Mouse (Mus musculus) liver, embryonic 11.5 days (tissue): ENCODE data around the gene Tesc. TPM values are rescaled to one million over a fixed set of nuclear protein-coding genes. Genes with fewer than 3 reads are reported as not detected.

ENCODE experiments used
- ATAC-seq: fragments of 200-750 bp; cut with Nextera tagmentation; replicated peaks from 2 replicates; pipeline ENCODE4 v1.8.0; 2017; ENCODE audit warnings: moderate number of reproducible peaks, mild to moderate bottlenecking, moderate TSS enrichment, moderate library complexity; ENCODE audit not compliant: low FRiP score
- DNase-seq: peaks from one replicate; pipeline ENCODE4 v3.0.0-alpha.2; 2017; ENCODE audit warnings: low spot score
- H3K27ac ChIP-seq: fragments of 300-500 bp; sonication (generic); 2 replicates; pipeline ENCODE4 v1.5.1; 2014; ENCODE audit warnings: mild to moderate bottlenecking, low read depth, low read length, control low read depth
- H3K27me3 ChIP-seq: fragments of 300-500 bp; sonication (generic); replicated peaks from 2 replicates; pipeline ENCODE4 v1.6.1; 2014; ENCODE audit warnings: low read length, mixed read lengths; ENCODE audit not compliant: control insufficient read depth, insufficient read depth
- H3K36me3 ChIP-seq: fragments of 300-500 bp; sonication (generic); 2 replicates; pipeline ENCODE4 v1.6.1; 2014; ENCODE audit warnings: mild to moderate bottlenecking, low read length, moderate library complexity, mixed read lengths; ENCODE audit not compliant: control insufficient read depth, insufficient read depth
- H3K4me1 ChIP-seq: fragments of 300-500 bp; sonication (generic); replicated peaks from 2 replicates; pipeline ENCODE4 v1.6.1; 2014; ENCODE audit warnings: low read length, mixed read lengths; ENCODE audit not compliant: control insufficient read depth, insufficient read depth
- H3K4me2 ChIP-seq: fragments of 300-500 bp; sonication (generic); 2 replicates; pipeline ENCODE4 v1.6.1; 2014; ENCODE audit warnings: mild to moderate bottlenecking, control low read depth, moderate library complexity
- H3K4me3 ChIP-seq: fragments of 300-500 bp; sonication (generic); 2 replicates; pipeline ENCODE4 v1.5.1; 2014; ENCODE audit warnings: low read depth, low read length, control low read depth
- H3K9ac ChIP-seq: fragments of 300-500 bp; sonication (generic); 2 replicates; pipeline ENCODE4 v1.6.1; 2014; ENCODE audit warnings: low read depth, low read length, control low read depth
- H3K9me3 ChIP-seq: fragments of 300-500 bp; sonication (generic); 2 replicates; pipeline ENCODE4 v1.6.1; 2016; ENCODE audit warnings: low read length, inconsistent platforms, mixed read lengths; ENCODE audit not compliant: control insufficient read depth
- WGBS: fragments of 180-500 bp; shearing (Covaris S2); extraction: QIAGEN DNeasy Blood & Tissue Kit; methylation state at CpG from one replicate; pipeline ENCODE4 v1.1.7; 2014; 5-methylcytosine and 5-hydroxymethylcytosine counted together
- polyA plus RNA-seq: library from polyadenylated mRNA; unstranded; fragments of >200 nt; fragmentation: Nextera tagmentation; extraction: Ambion mirVana; gene quantifications from 2 replicates; pipeline ENCODE4 v1.2.1, GENCODE M21; 2014

Gene Tesc
- polyA plus RNA-seq, 1 experiment from 2014 or later, result 2.2 TPM

DNA sequence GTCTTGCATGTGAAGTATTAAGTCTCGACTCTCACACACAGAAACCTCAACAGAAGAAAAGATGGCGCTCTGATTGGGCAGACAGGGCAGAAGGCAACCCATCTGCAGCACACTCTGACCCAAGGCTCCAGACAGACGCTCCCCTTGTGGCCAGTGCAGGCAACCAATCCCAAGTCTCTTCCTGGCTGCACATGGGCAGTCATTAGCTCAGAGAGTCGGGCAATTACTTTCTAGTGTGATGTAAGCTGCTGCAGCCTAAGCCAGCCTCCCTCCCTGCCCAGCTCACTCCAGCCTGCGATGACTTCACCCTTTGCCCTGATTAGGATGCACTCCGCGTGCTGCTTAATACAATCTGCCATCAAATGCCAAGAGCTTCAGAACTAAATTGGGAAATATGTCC lies 61.6 kb downstream of the Tesc start:
- Histone ChIP-seq H3K27me3 (no peaks in the 10 kb centered on the region), H3K4me2 (no peak overlapping the region), H3K4me3 (no peak overlapping the region), H3K36me3 (peaks cover 28% of the 10 kb centered on the region), H3K27ac (no peak overlapping the region), H3K4me1 (no peaks in the 10 kb centered on the region; the same call in 1 of the 2 replicates), H3K9me3 (no peaks in the 10 kb centered on the region), H3K9ac (no peak overlapping the region)
- WGBS, result 74% methylated on average over 7 of the region's 7 CpGs
- DNase-seq (no peak), ATAC-seq (no peak)

- ATAC-seq, result no peak
- Histone ChIP-seq H3K4me3 (no peak overlapping the region), H3K27ac (no peak overlapping the region), H3K9me3 (no peaks in the 10 kb centered on the region), H3K9ac (no peak overlapping the region), H3K27me3 (no peaks in the 10 kb centered on the region), H3K4me2 (no peak overlapping the region), H3K36me3 (peaks cover 33% of the 10 kb centered on the region), H3K4me1 (no peaks in the 10 kb centered on the region)
- 95% methylated on average over 6 of the region's 6 CpGs for WGBS
- DNase-seq, result no peak
These were observed 62.6 kb downstream of the Tesc start for GRCm38 (mm10) chr5:118090101-118090500.

DNA sequence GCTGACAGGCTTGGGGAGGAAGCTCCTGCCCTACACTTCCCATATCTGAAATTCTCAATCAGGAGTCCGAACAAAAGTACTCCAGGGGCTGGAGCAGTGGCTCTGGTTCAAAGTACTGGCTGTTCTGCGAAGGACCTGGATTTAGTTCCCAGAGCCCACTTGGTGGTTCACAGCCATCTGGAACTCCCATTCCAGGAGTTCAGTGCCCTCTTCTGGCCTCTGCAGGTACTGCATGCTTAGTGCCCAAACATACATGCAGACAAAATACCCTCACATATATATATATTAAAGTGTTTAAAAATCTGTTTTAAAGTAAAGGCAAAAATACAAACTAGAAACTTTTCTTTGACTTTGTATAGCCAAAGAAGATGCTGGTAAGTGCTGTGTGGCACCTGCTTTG lies 63.3 kb downstream of the Tesc start:
- peaks cover 33% of the 10 kb centered on the region for H3K36me3 ChIP-seq
- no peak overlapping the region for H3K9ac ChIP-seq
- no peak overlapping the region for H3K4me2 ChIP-seq
- no peaks in the 10 kb centered on the region for H3K27me3 ChIP-seq
- DNase-seq, result no peak
- ATAC-seq, result no peak
- no peaks in the 10 kb centered on the region for H3K9me3 ChIP-seq
- no peak overlapping the region for H3K4me3 ChIP-seq
- 91% methylated on average over 2 of the region's 2 CpGs for WGBS
- no peaks in the 10 kb centered on the region for H3K4me1 ChIP-seq
- no peak overlapping the region for H3K27ac ChIP-seq

DNA sequence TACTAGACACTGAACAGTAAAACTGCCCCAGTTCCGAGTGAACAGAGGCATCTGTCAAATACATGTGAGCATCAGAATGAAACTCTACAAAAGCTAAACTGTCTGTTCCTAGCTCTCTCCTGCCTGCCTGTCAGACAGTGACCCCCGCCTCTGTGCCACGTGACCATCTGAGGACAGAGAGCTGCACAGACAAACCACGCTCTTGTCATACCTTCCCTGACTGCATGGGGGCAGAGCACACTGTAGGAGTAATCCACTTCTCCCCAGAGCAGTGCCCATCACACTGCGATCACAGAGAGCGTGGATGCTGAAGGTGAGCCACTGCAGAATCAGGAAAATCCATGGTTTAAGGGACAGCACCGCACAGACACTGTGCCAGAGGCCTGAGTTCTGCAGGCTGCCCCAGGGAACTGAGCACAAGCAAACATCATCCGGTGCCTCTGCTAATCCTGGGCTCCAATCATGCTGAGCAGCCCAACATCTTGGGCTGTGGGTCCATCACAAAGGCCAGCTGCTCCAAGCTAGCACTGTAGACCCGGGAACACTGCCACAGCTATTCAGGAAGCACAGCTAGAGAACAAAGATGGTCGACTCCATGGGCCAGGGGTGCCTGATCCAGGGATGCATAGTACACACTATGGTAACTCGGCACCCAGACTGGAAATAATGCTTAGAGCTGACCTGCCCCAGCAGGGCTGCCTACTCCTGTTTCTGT lies 65.9 kb downstream of the Tesc start:
- peaks cover 29% of the 10 kb centered on the region for H3K36me3 ChIP-seq
- DNase-seq, result no peak
- H3K4me3 ChIP-seq, result no peak overlapping the region
- H3K9ac ChIP-seq, result no peak overlapping the region
- no peaks in the 10 kb centered on the region for H3K27me3 ChIP-seq
- no peak for ATAC-seq
- 83% methylated on average over 11 of the region's 11 CpGs for WGBS
- H3K4me2 ChIP-seq, result no peak overlapping the region
- H3K9me3 ChIP-seq, result no peaks in the 10 kb centered on the region
- no peaks in the 10 kb centered on the region for H3K4me1 ChIP-seq
- no peak overlapping the region for H3K27ac ChIP-seq

DNA sequence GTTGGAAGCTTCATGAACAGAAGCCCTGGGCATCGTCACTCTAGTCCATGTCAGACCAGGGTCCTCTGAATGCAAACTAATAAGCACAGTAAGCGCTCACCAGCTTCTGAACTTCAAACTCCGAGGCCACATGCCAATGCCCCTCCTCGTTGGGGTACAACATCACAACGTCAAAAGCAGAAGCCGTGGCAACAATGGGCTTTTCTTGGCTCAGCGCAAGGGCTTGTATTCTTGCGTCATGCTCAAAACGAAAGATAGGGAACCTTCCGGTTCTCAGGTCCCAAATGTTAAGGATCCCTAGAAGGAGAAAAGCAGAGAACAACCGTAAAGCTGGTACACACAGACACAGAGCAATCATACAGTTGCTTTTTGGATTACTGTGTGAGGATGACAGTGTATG lies 67.9 kb downstream of the Tesc start:
- H3K4me3 ChIP-seq, result no peak overlapping the region
- H3K27ac ChIP-seq, result no peak overlapping the region
- DNase-seq (no peak), ATAC-seq (no peak)
- H3K9ac ChIP-seq, result no peak overlapping the region
- H3K4me2 ChIP-seq, result no peak overlapping the region
- H3K36me3 ChIP-seq, result peaks cover 27% of the 10 kb centered on the region
- WGBS, result 85% methylated on average over 11 of the region's 11 CpGs
- H3K4me1 ChIP-seq, result no peaks in the 10 kb centered on the region
- no peaks in the 10 kb centered on the region for H3K27me3 ChIP-seq
- H3K9me3 ChIP-seq, result no peaks in the 10 kb centered on the region

DNA sequence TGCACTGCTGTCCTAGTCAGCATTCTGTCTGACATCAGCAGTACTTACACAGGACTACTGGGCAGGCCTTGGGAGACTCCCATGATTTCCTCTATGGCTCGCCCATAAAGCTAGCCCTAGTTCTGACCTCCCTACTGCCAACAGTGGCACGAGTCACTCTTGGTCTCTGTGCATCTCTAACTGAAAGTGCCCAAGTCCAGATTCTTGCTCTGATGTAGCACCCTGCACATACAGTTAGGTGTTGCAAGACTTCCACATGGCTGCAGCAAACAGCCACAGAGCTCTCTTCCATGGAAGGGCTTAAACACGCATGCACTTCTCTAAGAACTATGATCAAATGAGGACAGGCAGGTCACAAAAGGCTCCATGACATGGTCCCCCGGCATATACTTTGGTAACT lies 68.3 kb downstream of the Tesc start:
- Histone ChIP-seq H3K27ac (no peak overlapping the region), H3K27me3 (no peaks in the 10 kb centered on the region), H3K9ac (no peak overlapping the region), H3K36me3 (peaks cover 24% of the 10 kb centered on the region), H3K4me2 (no peak overlapping the region), H3K9me3 (no peaks in the 10 kb centered on the region), H3K4me3 (no peak overlapping the region), H3K4me1 (no peaks in the 10 kb centered on the region)
- ATAC-seq, result no peak
- 79% methylated on average over 4 of the region's 4 CpGs for WGBS
- no peak for DNase-seq

- H3K9ac ChIP-seq, result no peak overlapping the region
- H3K36me3 ChIP-seq, result peaks cover 19% of the 10 kb centered on the region
- H3K9me3 ChIP-seq, result no peaks in the 10 kb centered on the region
- H3K4me1 ChIP-seq, result no peaks in the 10 kb centered on the region
- H3K27ac ChIP-seq, result no peak overlapping the region
- H3K4me3 ChIP-seq, result no peak overlapping the region
- H3K4me2 ChIP-seq, result no peak overlapping the region
- DNase-seq (no peak), ATAC-seq (no peak)
- no peaks in the 10 kb centered on the region for H3K27me3 ChIP-seq
- 89% methylated on average over 3 of the region's 3 CpGs for WGBS
These were observed 68.8 kb downstream of the Tesc start for GRCm38 (mm10) chr5:118096317-118096716.

GRCm38 (mm10) chr5:118099069-118099869 lies 71.7 kb downstream of the Tesc start:
- no peak for DNase-seq
- 80% methylated on average over 11 of the region's 11 CpGs for WGBS

More at GRCm38 (mm10) chr5:118099069-118099869, 71.7 kb downstream of the Tesc start:
- no peaks in the 10 kb centered on the region for H3K4me1 ChIP-seq
- no peak overlapping the region for H3K9ac ChIP-seq
- H3K27me3 ChIP-seq, result no peaks in the 10 kb centered on the region
- H3K4me3 ChIP-seq, result no peak overlapping the region
- H3K4me2 ChIP-seq, result no peak overlapping the region
- H3K9me3 ChIP-seq, result no peaks in the 10 kb centered on the region
- ATAC-seq, result no peak
- no peak overlapping the region for H3K27ac ChIP-seq
- peaks cover 6% of the 10 kb centered on the region; the same call in 1 of the 2 replicates for H3K36me3 ChIP-seq
